Mouse (Mus musculus) MEL (cell line): Measurements from ENCODE around the gene Fhl3. TPM values are rescaled to one million over a fixed set of nuclear protein-coding genes. Genes with fewer than 3 reads are reported as not detected.

Source experiments
- DNase-seq: peaks from one replicate; pipeline ENCODE4 v3.0.0; 2011; ENCODE audit warnings: low read depth, low spot score
- H3K27ac ChIP-seq: 2 replicates; pipeline ENCODE4 v1.5.1; 2012; ENCODE audit warnings: low read depth, mild to moderate bottlenecking, control low read depth, low read length, moderate library complexity; ENCODE audit not compliant: control insufficient read depth
- H3K27me3 ChIP-seq, 2 experiments: fragments of 150-350 bp in 1 of 2; sonication (generic) in 1 of 2; 2 replicates each; pipeline ENCODE4 v1.6.1; 2012; ENCODE audit warnings: low read length in 2 of 2, mild to moderate bottlenecking in 2 of 2, improper control_type of control experiment in 1 of 2, moderate library complexity in 1 of 2; ENCODE audit not compliant: insufficient read depth in 2 of 2, control insufficient read depth in 1 of 2
- H3K36me3 ChIP-seq, 2 experiments: 2 replicates each; pipeline ENCODE4 v1.6.1; 2012 to 2014; ENCODE audit warnings: low read length in 2 of 2, improper control_type of control experiment in 1 of 2, inconsistent platforms in 1 of 2, mild to moderate bottlenecking in 1 of 2; ENCODE audit not compliant: insufficient read depth in 2 of 2, control insufficient read depth in 1 of 2
- H3K4me1 ChIP-seq, 2 experiments: fragments of 150-350 bp in 1 of 2; sonication (generic) in 1 of 2; 2 replicates each; pipeline ENCODE4 v1.6.1; 2012; ENCODE audit warnings: low read length in 2 of 2, improper control_type of control experiment in 1 of 2, mild to moderate bottlenecking in 1 of 2; ENCODE audit not compliant: insufficient read depth in 2 of 2, control insufficient read depth in 1 of 2
- H3K4me3 ChIP-seq, 2 experiments: fragments of 150-350 bp in 1 of 2; sonication (generic) in 1 of 2; 2 replicates each; pipeline ENCODE4 v1.5.1; 2012; ENCODE audit warnings: low read depth in 2 of 2, low read length in 2 of 2, mild to moderate bottlenecking in 2 of 2, moderate library complexity in 2 of 2, control low read depth in 1 of 2, improper control_type of control experiment in 1 of 2; ENCODE audit not compliant: control insufficient read depth in 1 of 2, insufficient read depth in 1 of 2
- H3K79me2 ChIP-seq: 2 replicates; pipeline ENCODE4 v1.6.1; 2012; ENCODE audit warnings: mild to moderate bottlenecking, low read length, moderate library complexity; ENCODE audit not compliant: control insufficient read depth, poor library complexity, insufficient read depth
- H3K9ac ChIP-seq: 2 replicates; pipeline ENCODE4 v1.6.1; 2012; ENCODE audit warnings: low read depth, mild to moderate bottlenecking, control low read depth, low read length, moderate library complexity; ENCODE audit not compliant: control insufficient read depth, poor library complexity, severe bottlenecking
- H3K9me3 ChIP-seq: fragments of 150-350 bp; sonication (generic); replicated peaks from 2 replicates; pipeline ENCODE4 v1.6.1; 2012; ENCODE audit warnings: mild to moderate bottlenecking, low read length, improper control_type of control experiment, moderate library complexity; ENCODE audit not compliant: insufficient read depth
- CHD1 ChIP-seq: IDR thresholded peaks from 2 replicates; pipeline ENCODE4 v1.6.1; 2012; ENCODE audit warnings: low read depth, mild to moderate bottlenecking, inconsistent platforms, low read length, improper control_type of control experiment
- CHD2 ChIP-seq: IDR thresholded peaks from 2 replicates; pipeline ENCODE4 v1.6.1; 2011; ENCODE audit warnings: low read length, improper control_type of control experiment
- CTCF ChIP-seq, 3 experiments: IDR thresholded peaks in 2 of 3; conservative IDR thresholded peaks in 1 of 3; 2 replicates each; pipeline ENCODE4 v1.5.1; 2011 to 2012; ENCODE audit warnings: low read length in 3 of 3, low read depth in 2 of 3, mild to moderate bottlenecking in 2 of 3, improper control_type of control experiment in 1 of 3, inconsistent platforms in 1 of 3, mixed read lengths in 1 of 3, moderate library complexity in 1 of 3; ENCODE audit not compliant: control insufficient read depth in 1 of 3, insufficient read depth in 1 of 3, poor library complexity in 1 of 3, severe bottlenecking in 1 of 3
- E2F4 ChIP-seq: IDR thresholded peaks from 2 replicates; pipeline ENCODE4 v1.6.1; 2011; ENCODE audit warnings: low read depth, low read length, improper control_type of control experiment, borderline replicate concordance
- ELF1 ChIP-seq: IDR thresholded peaks from 2 replicates; pipeline ENCODE4 v1.6.1; 2014; ENCODE audit warnings: low read depth, mild to moderate bottlenecking, inconsistent platforms, low read length, improper control_type of control experiment, moderate library complexity
- EP300 ChIP-seq, 2 experiments: IDR thresholded peaks; 2 replicates each; pipeline ENCODE4 v1.6.1; 2011; ENCODE audit warnings: improper control_type of control experiment in 2 of 2, low read length in 2 of 2, low read depth in 1 of 2, mild to moderate bottlenecking in 1 of 2
- ETS1 ChIP-seq: IDR thresholded peaks from 2 replicates; pipeline ENCODE4 v1.6.1; 2012; ENCODE audit warnings: low read depth, mild to moderate bottlenecking, inconsistent platforms, low read length, improper control_type of control experiment, moderate library complexity
- GATA1 ChIP-seq: IDR thresholded peaks from 2 replicates; pipeline ENCODE4 v1.6.1; 2011; ENCODE audit warnings: low read depth, low read length, improper control_type of control experiment
- JUND ChIP-seq: IDR thresholded peaks from 2 replicates; pipeline ENCODE4 v1.6.1; 2011; ENCODE audit warnings: low read depth, mild to moderate bottlenecking, improper control_type of control experiment, low read length
- MAX ChIP-seq: IDR thresholded peaks from 2 replicates; pipeline ENCODE4 v1.6.1; 2011; ENCODE audit warnings: low read length, improper control_type of control experiment
- MAZ ChIP-seq: IDR thresholded peaks from 2 replicates; pipeline ENCODE4 v1.6.1; 2012; ENCODE audit warnings: low read depth, mild to moderate bottlenecking, inconsistent platforms, low read length, improper control_type of control experiment
- MYB ChIP-seq: IDR thresholded peaks from 2 replicates; pipeline ENCODE4 v1.6.1; 2011; ENCODE audit warnings: mild to moderate bottlenecking, low read depth, low read length, improper control_type of control experiment
- MYC ChIP-seq: IDR thresholded peaks from 2 replicates; pipeline ENCODE4 v1.6.1; 2011; ENCODE audit warnings: low read depth, mild to moderate bottlenecking, low read length, improper control_type of control experiment, moderate library complexity
- NELFE ChIP-seq: IDR thresholded peaks from 2 replicates; pipeline ENCODE4 v1.6.1; 2011; ENCODE audit warnings: low read depth, low read length, improper control_type of control experiment
- NRF1 ChIP-seq: IDR thresholded peaks from 2 replicates; pipeline ENCODE4 v1.6.1; 2014; ENCODE audit warnings: low read depth, mild to moderate bottlenecking, inconsistent platforms, low read length, improper control_type of control experiment, moderate library complexity; ENCODE audit not compliant: poor library complexity, insufficient read depth, severe bottlenecking
- POLR2A ChIP-seq, 2 experiments: IDR thresholded peaks; 2 replicates each; pipeline ENCODE4 v1.6.1; 2011 to 2012; ENCODE audit warnings: low read length in 2 of 2, mild to moderate bottlenecking in 2 of 2, control low read depth in 1 of 2, improper control_type of control experiment in 1 of 2, low read depth in 1 of 2, moderate library complexity in 1 of 2; ENCODE audit not compliant: control insufficient read depth in 1 of 2, insufficient read depth in 1 of 2, poor library complexity in 1 of 2
- POLR2AphosphoS2 ChIP-seq: IDR thresholded peaks from 2 replicates; pipeline ENCODE4 v1.6.1; 2011; ENCODE audit warnings: low read length, improper control_type of control experiment
- POLR2AphosphoS5 ChIP-seq: IDR thresholded peaks from 2 replicates; pipeline ENCODE4 v1.6.1; 2012; ENCODE audit warnings: low read depth, borderline replicate concordance, mild to moderate bottlenecking, inconsistent platforms, low read length, moderate library complexity, mixed read lengths
- TBP ChIP-seq: IDR thresholded peaks from 2 replicates; pipeline ENCODE4 v1.8.0; 2011; ENCODE audit warnings: low read depth, low read length, improper control_type of control experiment
- TCF12 ChIP-seq: IDR thresholded peaks from 2 replicates; pipeline ENCODE4 v1.6.1; 2014; ENCODE audit warnings: low read depth, mild to moderate bottlenecking, inconsistent platforms, low read length, improper control_type of control experiment, moderate library complexity
- USF1 ChIP-seq: IDR thresholded peaks from 2 replicates; pipeline ENCODE4 v1.6.1; 2014; ENCODE audit warnings: low read depth, mild to moderate bottlenecking, inconsistent platforms, low read length, improper control_type of control experiment, moderate library complexity
- USF2 ChIP-seq, 2 experiments: IDR thresholded peaks; 2 replicates each; pipeline ENCODE4 v1.6.1; 2011 to 2012; ENCODE audit warnings: improper control_type of control experiment in 2 of 2, low read length in 2 of 2, borderline replicate concordance in 1 of 2, inconsistent platforms in 1 of 2, low read depth in 1 of 2, mild to moderate bottlenecking in 1 of 2; ENCODE audit not compliant: insufficient read depth in 1 of 2
- ZKSCAN1 ChIP-seq: IDR thresholded peaks from 2 replicates; pipeline ENCODE4 v1.6.1; 2012; ENCODE audit warnings: low read depth, mild to moderate bottlenecking, inconsistent platforms, low read length, improper control_type of control experiment, moderate library complexity
- ZMIZ1 ChIP-seq: IDR thresholded peaks from 2 replicates; pipeline ENCODE4 v1.6.1; 2012; ENCODE audit warnings: low read depth, mild to moderate bottlenecking, inconsistent platforms, low read length, improper control_type of control experiment, moderate library complexity
- ZNF384 ChIP-seq: IDR thresholded peaks from 2 replicates; pipeline ENCODE4 v1.6.1; 2012; ENCODE audit warnings: low read depth, mild to moderate bottlenecking, inconsistent platforms, low read length, improper control_type of control experiment
- polyA plus RNA-seq, 2 experiments: library from polyadenylated mRNA; stranded (reverse) in 1 of 2; unstranded in 1 of 2; fragments of >175 nt in 1 of 2; fragments of >200 nt in 1 of 2; gene quantifications; 2 replicates each; pipeline versions ENCODE4 v1.2.1 to v1.2.4; 2012; ENCODE audit warnings: low replicate concordance in 2 of 2, low read depth in 1 of 2; ENCODE audit not compliant: insufficient read length in 2 of 2, insufficient read depth in 1 of 2, missing spikeins in 1 of 2
- total RNA-seq: library from RNA; depleted of rRNA; stranded (reverse); fragments of 300-350 nt; gene quantifications from 2 replicates; pipeline ENCODE4 v1.2.3, GENCODE M21; 2012

Gene Fhl3
- total and polyA plus RNA-seq, 3 experiments: 5.6 to 13.8 TPM; not detected in 1

DNA sequence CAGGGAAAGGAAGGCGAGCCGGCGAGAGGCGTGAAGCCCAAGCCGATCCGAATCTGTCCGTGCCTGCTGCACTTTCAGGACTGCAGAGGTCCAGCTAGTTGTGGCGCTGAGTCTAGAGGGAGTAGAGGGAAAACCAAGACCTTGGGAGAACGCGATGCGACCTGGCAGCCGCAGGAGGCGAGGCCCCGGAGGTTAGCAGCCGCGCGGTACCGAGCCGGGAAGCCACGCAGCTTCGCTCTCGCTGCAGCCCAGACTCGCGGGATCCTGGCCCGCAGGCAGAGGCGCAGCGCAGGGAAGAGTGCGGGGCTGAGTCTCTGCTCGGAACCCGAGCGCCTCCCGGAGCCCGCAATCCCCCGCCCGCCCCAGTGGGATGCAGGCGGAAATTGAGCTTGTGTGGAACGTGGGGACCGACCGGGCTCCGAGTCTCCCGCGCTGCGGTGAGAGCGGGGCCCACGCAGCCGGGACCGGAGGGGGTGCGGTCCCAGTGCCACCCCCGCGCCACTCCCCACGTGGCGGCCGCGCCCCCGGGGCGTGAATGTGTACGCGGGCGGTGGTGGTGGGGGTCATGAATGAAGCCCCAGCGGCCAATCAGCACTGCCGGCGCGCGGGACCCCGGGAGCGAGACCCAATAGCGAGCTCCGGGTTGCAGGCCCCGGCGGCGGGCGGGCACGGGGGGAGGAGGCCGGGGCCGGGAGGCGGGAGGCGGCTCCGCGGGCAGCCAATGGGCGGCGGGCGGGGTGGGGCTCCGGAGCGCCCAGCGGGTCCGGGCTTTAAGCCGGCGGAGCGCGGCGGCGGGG is 43.4 kb upstream of the Fhl3 start:
- no peak for DNase-seq
- Histone ChIP-seq H3K4me1 (no peaks in the 10 kb centered on the region), H3K9ac (no peak overlapping the region), H3K79me2 (no peaks in the 10 kb centered on the region), H3K27ac (no peak overlapping the region), H3K9me3 (no peaks in the 10 kb centered on the region), H3K36me3 (no peaks in the 10 kb centered on the region), H3K27me3 (no peaks in the 10 kb centered on the region; a peak in 1 of 4 replicates), H3K4me3 (no peak overlapping the region)
- TF ChIP-seq E2F4 (no peak), MAZ (no peak), ZKSCAN1 (no peak), CHD1 (no peak), MAX (no peak), ETS1 (no peak), JUND (no peak), CTCF (IDR thresholded peaks at IDR 0.05 in 2 of 3, conservative IDR thresholded peaks at IDR 0.05 in 1 of 3; ENCODE audit: control insufficient read depth in 1 of 3, insufficient read depth in 1 of 3, low read depth in 2 of 3, low read length in 3 of 3, poor library complexity in 1 of 3, severe bottlenecking in 1 of 3) (no peak), NELFE (no peak), POLR2A (IDR thresholded peaks at IDR 0.05; ENCODE audit: control insufficient read depth in 1 of 2, insufficient read depth in 1 of 2, low read depth in 1 of 2, low read length in 2 of 2, poor library complexity in 1 of 2) (no peak), TCF12 (no peak), POLR2AphosphoS5 (no peak), MYB (no peak), ZMIZ1 (no peak), TBP (no peak), MYC (no peak), EP300 (IDR thresholded peaks at IDR 0.05; ENCODE audit: low read depth in 1 of 2, low read length in 2 of 2) (no peak), ELF1 (no peak), ZNF384 (no peak), NRF1 (no peak)

DNA sequence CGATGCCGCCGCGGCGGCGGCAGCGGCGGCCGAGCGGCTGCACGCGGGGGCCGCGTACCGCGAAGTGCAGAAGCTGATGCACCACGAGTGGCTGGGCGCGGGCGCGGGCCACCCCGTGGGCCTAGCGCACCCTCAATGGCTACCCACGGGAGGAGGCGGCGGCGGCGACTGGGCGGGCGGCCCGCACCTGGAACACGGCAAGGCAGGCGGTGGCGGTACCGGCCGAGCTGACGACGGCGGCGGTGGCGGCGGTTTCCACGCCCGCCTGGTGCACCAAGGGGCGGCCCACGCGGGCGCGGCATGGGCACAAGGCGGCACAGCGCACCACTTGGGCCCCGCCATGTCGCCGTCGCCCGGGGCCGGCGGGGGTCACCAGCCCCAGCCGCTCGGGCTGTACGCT is 42.7 kb upstream of the Fhl3 start:
- no peaks in the 10 kb centered on the region; a peak in 1 of 4 replicates for H3K27me3 ChIP-seq
- H3K79me2 ChIP-seq: no peaks in the 10 kb centered on the region
- no peaks in the 10 kb centered on the region for H3K4me1 ChIP-seq
- no peak for TF ChIP-seq USF2 (IDR thresholded peaks at IDR 0.05; ENCODE audit: borderline replicate concordance in 1 of 2, insufficient read depth in 1 of 2, low read depth in 1 of 2, low read length in 2 of 2)
- TF ChIP-seq MYB: no peak
- TF ChIP-seq USF1: no peak
- TF ChIP-seq POLR2AphosphoS2: no peak
- no peak for TF ChIP-seq GATA1
- TF ChIP-seq ZMIZ1: no peak
- no peak for TF ChIP-seq CHD2
- TF ChIP-seq CHD1: no peak
- no peak overlapping the region for H3K4me3 ChIP-seq
- H3K36me3 ChIP-seq: no peaks in the 10 kb centered on the region
- no peak overlapping the region for H3K9ac ChIP-seq
- H3K27ac ChIP-seq: no peak overlapping the region
- no peaks in the 10 kb centered on the region for H3K9me3 ChIP-seq
- DNase-seq: no peak
